Mouse (Mus musculus): ENCODE data around the gene Glmp. TPM values are rescaled to one million over a fixed set of nuclear protein-coding genes. Genes with fewer than 3 reads are reported as not detected.
"Not testable (repeated sequence)": the region's sequence is repeated elsewhere in the genome, so short reads cannot be mapped to it uniquely, and the experiment has no call there.

Glmp gene
- 183 and 214 TPM in 2 replicates for total RNA-seq (2021)
- long read RNA-seq, full-length matches to known transcripts, result 91 of 100 reads
- long read RNA-seq, partial matches to known transcripts, result 3 of 100 reads
- long read RNA-seq, other reads (novel, unspliced or antisense), result 6 of 100 reads

DNA sequence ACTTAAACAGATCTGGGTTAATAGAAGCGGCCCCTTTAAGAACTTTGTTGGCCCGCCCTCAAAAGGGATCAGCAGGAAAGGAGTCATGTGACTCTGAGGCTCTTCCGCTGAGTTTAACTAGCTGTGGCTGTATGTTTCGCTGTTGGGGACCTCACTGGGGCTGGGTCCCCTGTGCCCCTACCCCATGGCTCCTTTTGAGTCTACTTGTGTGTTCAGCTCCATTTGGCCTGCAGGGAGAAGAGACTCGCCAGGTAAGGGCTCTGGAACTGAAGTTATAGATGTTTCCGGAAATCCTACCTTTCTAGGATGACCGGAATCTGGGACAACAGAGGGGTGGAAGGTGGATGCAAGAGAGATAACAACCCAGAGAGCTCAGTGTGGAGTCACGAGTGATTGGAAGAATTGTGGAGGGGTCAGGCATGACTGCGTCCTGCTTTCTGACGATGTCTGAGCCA is at the start of gene Glmp:
Gene Glmp, plus strand, starts transcription at position 73 of the 455 bp plus-strand sequence.
- peak; percentile 47 for DNase-seq

DNA sequence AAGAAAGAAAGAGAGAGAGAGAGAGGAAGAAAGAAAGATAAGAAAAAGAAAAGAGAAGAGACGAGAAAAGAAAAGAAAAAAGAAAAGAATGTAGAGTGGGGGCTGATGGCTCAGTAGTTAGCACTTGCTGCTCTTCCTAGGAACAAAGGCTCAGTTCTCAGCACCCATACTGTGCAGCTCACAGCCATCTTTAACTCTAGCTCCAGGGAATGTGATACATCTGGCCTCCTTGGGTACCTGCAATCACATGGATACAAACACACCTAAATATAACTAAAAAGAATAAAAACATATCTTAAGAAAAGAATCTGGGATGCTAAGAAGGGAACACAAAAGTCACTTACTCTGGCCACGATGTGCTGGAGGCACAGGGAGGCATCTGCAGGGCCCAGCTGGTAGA is 48.7 kb upstream of the Glmp start:
- no peak for DNase-seq

DNA sequence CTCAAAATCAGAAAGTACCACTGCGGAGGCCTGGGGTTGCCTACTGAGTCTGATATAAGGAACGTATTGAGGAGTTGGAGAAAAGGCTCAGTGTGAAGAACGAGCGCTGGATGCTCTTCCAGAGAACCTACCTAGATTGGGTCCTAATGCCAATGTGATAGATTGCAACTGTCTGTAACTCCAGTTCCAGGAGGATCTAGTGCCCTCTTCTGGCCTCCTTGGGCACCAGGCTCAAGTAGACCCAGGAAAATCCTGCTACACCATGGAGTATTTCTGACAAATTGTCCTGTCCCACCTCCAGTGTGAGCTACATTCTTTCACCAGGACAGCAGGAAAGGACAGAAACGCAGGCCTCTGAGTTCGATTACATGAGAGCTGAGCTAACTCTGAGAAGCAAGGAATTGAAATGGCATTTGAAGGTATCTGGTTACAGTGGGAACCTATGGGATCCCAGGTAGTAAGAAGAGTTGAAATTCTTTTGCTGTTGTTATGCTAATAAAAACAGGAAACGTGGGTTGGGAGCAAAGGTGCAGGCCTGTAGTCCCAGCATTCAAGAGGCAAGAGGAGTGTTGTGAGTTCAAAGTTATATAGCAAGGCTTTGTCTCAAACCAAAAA is 48.2 kb upstream of the Glmp start:
- DNase-seq, result peak; percentile 15

DNA sequence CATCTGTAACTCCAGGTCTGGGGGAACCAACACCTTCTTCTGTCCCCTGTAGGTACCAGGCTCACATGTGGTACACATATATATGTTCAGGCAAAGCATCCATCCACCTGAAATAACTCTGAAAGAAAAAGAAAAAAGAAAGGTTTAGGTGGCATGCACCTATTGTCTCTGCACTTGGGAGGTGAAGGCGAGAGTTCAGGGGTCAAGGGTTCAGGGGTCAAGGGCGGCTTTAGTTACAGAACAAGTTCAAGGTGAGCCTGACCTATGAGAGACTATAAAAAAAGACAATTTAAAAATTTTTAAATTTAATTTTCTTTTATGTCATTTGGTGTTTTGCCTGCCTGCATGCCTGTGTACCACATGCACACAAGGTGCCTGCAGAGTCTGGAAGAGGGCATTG is 44.8 kb upstream of the Glmp start:
- no peak for DNase-seq

DNA sequence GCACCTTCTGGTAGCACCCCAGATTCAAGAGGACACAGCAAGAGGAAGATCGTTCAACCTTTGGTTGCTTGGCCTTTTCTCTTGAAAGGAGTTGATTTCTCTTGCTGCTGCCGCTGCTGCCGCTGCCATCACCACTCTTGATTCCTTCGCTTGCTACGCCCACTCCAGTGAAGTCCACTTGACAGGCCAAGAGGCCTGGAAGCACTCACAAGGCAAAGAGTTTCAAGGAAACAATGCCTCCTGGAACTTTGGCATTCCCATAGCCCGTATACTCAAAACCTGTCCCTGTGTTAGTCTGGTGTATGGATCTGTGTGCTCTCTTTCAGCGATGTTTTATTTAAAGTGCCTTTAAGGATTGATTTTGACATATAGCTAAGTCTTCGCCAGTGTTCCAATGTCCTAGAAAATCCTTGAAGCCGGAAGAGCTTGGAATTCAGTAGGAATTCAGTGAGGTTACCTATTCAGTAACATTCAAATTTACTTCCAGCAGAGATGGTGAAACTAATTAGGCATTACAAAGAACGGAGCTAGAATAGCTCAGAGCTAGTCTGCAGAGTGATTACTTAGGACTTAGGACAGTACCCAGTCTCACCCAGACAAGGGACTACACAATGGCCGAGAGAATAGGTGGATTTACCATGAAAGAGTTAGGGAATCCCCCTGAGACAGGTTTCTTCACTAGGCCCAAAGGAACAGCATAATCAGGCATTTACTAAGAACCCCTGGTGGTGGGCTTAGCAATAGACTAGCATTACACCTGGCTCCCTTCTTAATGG is 43.5 kb upstream of the Glmp start:
- DNase-seq, result not testable (repeated sequence)

DNA sequence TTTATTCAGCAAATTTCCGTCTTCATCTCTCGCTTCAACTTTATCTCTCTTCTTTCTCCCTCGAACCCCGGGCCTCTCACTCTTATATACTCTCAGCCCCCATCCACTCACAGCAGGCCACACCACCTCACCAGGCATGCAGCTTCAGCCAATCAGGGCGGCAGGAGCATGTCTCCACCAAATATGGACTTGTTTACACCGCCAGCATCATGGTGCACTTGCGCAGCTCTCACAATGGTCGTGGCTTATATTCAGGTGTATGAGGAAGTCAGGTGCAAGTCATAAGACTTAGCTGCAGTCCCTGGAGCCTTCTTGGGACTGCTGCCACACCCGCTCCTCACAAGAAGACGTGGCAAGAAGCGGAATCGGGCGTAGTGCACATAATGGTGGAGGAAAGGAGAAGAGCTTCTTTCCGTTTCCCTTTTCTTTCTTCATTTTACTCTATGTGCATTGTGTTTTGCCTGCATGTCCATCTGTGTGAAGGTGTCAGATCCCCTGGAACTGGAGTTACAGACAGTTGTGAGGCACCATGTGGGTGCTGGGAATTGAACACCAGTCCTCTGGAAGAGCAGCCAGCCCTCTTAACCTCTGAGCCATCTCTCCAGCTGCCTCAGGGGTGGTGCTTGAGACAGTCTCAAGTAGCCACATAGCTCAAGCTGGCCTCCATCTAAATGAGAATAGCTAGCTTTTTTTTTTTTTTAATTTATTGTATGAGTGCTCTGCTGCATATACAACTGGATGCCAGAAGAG is 39.8 kb upstream of the Glmp start:
- DNase-seq, result not testable (repeated sequence)

DNA sequence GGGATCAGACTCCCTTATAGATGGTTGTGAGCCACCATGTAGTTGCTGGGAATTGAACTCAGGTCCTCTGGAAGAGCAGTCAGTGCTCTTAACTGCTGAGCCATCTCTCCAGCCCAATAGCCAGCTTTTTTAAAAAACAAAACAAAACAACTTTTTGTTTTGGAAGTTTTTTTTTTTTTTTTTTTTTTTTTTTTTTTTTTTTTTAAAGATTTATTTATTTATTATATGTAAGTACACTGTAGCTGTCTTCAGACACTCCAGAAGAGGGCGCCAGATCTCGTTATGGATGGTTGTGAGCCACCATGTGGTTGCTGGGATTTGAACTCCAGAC is 39.3 kb upstream of the Glmp start:
- DNase-seq, result not testable (repeated sequence)

DNA sequence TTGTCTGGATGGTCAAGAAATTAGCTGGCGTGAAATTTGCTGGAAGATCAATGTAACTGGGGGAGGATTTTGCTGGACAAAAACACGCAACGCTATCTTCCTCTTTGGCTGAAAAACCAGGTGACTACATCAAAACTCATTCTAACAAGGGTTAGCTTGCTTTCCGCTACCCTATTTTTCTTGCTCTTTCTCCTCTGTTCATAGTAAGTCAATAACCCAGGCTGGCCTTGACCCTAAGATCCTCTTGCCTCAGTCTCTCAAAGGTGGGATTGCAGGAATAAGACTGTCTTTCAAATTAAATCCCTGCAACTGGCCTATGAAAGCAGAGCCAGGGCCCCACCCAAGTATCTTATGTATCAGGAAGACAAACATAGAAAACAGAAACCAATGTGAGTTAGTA is 37.7 kb upstream of the Glmp start, which contains the start of gene Gm38392:
Gene Gm38392, minus strand, starts transcription at position 101 of the 400 bp plus-strand sequence.
- DNase-seq, result no peak

DNA sequence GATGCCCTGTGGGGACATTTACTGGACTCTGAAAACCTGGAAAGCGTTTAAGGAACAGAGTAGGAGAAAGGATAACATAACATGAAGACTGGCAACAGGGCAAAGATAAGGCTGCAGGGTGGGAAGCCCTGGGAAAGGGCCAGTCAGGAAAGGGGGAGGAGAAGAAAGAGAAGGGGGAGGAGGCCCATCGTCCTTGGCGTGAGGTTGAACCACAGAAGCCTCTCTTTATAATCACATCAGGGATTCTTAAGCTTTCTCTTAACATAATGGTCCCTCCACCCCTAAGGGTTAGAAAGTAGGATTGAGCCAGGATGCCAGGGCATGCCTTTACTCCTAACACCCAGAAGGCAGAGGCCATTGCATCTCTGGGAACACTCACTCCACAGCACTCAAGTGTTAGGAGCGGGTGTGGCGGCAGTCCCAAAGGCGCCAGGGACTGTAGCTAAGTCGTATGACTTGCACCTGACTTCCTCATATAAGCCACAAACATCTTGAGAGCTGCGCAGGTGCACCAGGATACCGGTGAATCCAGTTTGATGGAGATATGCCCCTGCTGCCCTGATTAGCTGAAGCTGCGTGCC is 36.6 kb upstream of the Glmp start:
- not testable (repeated sequence) for DNase-seq

DNA sequence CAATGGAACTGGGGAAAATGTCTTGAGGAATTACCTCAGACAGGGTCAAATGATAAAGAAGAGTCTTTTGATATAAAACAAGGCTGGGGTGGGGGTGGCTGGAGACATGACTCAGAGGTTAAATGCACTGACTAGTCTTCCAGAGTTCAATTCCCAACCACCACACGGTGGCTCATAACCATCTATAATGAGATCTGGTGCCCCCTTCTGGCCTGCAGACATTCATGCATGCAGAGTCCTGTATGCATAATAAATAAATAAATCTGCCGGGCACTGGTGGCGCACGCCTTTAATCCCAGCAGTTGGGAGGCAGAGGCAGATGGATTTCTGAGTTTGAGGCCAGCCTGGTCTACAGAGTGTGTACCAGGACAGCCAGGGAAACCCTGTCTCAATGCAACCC is 32.9 kb upstream of the Glmp start:
- peak; percentile 19 for DNase-seq

DNA sequence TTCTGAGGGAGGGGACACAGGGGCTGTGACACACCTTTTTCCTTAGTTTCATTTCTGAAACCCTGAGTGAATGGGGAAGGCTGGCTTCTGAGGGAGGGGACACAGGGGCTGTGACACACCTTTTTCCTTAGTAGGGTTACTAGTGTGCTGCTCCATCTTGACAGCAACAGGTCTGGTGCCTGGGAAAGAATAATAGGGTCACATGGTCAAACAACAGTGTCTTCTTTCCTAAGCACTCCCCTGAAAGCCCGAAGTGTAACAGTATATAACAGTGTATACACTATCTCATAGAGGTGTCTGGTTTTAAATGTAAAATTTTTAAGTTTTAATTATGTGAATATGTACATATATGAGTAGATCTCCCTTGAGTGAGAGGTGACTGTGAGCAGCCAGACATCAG is 29.6 kb upstream of the Glmp start:
- DNase-seq, result not testable (repeated sequence)

DNA sequence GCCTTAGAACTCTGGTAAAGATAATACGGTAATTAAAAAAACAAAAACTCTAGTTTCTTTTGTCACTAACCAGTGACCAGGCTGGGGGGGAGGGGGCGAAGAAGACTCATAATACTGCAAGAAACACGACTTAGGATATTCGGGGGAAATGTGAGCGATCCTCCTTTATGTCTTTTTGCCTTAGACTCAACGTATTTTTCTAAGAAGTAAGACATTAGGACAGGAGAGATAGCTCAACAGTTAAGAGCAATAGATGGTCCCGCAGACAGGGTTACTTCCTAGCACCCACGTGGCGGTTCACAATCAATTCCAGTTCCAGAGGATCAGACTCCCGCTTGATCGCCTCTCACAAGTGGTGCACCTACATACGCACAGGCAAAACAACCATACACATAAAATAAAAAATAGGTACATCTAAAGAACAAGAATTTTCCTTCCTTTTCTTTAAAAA is 28.7 kb upstream of the Glmp start:
- DNase-seq, result no peak

DNA sequence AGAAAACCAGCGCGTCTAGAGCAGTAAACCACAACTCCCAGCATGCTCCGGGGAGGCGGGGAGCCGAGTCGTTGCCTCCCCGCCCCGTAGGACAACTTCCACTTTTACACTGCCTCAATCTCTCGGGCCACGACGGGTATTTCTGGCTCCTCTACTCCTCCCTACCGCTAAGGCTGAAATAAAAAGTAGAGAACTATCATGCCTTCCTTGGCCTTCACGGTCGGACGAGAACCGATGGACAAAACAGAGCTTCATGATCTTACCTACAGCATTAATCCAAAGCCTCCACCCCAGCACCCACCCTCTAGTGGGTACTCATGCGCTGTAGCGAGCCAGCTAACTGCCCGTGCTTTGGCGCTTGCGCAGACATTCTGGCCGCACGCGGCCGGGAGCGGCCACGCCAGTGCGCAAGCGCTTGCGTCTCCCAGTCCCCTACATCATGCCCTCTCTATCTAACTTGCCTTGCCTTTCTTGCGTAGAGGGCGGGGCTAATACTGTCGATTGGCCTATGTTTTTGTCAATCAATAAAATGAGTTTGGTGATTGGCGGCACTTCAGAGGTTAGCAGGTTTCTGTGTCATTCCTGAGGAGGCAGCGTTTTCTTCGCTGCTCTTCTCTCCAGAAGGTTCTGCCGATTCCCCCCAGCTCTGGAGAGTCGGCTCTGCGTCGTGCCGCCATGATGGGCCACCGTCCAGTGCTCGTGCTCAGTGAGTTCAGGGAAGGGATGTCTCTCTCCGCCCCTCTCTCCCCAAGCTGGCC is 28.1 kb upstream of the Glmp start, which contains the start of the genes Tsacc and Cct3:
Gene Tsacc, minus strand, starts transcription at position 439 of the 758 bp plus-strand sequence.
Gene Cct3, plus strand, starts transcription at position 556 of the 758 bp plus-strand sequence.
- DNase-seq, result peak; percentile 95

DNA sequence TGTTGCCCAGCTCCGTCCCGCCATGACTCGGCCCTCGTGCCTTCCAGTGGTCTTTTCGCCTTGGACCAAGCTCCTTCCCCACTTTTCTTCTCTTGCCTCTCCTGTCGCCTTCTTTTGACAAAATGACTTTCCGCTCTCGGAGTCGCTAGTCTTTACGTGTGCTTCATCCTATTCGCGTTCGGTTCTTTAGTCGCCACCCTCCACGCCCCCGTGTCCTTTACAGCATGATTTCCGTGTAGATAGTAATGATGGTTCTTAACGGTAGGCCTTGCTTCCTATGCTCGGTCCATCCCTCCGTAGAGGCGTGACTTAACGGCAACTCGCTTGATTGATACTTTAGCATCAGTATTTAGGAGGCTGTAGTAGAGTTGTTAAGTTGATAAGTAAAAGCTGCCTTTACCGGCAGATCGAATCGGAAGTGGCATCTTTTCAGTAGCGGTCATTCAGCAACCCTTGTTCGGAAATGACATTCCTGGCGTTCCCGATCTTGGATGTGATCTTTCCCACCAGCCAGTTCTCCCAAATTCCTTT is 27.4 kb upstream of the Glmp start:
- DNase-seq, result peak; percentile 6

DNA sequence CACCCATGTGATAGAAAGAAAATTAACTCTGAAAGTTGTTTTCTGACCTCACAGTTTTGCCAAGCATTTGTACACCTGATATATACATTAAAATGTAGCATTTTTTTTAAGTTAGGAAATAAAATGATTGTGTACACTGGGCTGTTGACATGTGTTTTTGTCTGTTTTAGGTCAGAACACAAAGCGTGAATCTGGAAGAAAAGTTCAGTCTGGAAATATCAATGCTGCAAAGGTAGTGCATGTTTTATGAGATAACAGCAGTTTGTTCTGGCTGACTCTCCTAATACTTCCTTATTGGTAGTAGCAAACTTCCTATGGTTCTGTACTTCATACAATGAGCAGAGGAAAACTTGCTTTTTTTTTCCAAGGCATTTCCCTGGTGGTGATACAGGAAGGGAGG is 25.7 kb upstream of the Glmp start:
- DNase-seq, result no peak

DNA sequence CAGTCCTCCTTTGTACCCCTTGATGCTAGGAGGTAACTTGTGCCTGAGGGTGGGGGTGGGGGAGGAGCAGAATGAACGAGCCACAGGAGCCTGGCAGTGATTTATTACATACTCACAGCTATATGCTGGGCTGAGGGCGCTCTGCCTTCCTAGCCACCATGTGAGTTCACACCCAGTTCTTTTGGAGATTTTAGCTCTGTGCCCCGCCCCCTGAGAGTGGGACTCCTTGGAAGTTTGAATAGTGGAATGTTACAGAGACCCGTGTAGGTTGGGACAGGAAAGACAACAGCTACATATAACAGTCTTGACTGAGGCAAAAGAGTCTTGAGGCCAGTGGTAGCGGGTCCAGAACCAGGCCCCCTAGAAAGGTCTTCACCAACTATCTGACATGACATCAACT is 4.1 kb downstream of the Glmp start:
- DNase-seq, result no peak

DNA sequence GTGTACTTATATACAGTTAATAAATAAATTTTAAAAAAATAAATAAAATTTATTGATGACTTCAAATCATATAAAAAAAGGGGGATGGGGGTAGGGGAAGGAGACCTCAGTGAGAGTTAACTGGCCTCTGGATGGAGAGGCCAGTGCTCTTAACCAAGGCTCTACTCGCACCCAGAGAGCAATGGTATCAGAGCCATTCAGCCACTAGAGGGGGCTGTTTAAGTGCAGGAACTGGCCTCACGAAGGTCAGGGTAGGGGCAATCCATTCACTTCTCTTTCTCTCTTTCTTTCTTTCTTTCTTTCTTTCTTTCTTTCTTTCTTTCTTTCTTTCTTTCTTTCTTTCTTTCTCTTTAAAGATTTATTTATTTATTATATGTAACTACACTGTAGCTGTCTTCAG is 6.5 kb downstream of the Glmp start:
- no peak for DNase-seq

DNA sequence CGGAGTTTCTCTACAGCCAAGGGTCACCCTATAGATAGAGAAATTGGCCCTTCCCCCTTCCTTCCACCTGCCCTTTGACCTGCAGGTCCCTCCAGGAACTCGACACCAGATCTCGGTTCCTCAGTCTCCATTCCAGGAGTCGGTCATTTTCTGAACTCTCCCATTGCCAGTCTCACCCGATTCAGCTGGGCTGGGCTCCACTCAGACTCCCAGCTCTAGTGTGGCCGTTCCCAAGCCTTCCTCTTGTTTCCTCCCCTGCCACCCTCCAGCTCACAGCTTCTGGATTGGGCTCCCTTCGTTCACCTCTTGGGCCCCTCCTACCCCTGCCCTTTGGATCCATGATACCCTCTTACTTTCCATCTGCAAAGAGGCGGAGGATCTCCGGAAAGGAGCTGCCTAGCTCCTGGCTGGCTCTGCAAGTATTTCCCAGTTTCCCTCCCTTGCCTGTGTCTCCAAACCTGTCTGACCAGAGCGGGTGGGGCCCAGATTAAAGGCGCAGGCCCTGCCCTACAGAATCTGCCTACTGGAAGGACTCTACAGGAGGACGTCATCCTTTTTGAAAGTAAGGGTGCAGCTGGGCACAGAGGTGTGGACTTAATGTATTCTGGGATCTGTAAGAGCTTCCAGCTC is 9.3 kb downstream of the Glmp start:
- DNase-seq, result no peak

DNA sequence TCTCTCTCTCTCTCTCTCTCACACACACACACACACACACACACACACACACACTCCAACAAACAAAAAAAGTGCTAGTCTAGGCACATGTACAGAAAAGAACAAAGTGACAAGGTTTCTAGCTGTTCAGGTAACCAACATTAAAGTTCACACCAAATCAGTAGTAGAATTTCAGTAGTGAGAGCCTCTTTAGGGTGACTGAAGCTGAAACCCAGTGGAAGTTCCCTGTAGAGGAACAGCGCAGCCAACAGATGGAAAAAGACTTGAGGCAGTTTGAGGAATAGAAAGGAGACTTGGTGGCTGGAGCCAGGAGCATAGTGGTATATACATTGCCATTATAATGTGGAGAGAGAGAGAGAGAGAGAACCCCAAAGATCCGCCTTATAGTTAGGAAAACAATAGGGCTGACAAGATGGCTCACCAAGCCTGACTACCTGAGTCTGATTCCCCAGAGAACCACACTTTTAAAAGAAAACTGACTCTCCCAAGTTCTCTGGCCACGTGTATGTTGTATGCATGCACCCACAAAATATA is 10.1 kb downstream of the Glmp start:
- DNase-seq, result no peak

DNA sequence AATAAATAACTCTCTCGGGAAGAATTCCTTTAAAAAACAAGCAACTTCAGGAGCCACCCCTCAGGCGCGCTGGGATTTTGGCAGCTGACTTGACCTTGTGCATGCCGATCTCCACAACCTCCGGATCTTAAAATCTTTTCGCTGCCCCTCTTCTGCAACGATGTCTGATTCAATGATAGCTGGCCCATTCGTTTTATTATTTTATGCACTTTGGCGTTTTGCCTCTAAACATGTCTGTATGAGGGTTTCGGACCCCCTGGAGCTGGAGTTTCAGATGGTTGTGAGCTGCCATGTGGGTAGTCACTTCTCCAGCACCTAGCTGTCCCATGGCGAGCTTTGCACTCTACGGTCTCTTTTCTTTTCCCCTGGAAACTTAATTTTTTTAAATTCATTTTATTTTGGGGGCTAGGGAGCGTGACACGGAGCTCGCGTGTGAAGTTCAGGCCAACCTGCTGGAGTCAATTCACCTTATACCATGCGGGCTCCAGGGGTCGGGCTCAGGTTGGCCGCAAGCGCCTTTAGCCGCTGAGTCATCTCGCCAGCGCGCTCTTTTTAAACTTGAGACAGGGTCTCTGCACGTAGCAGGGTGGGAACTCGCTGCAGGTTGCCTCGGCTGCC is 10.7 kb downstream of the Glmp start:
- DNase-seq, result peak; percentile 72

All from adrenal gland, postnatal 25 days (tissue).